Mouse (Mus musculus) cerebellum, postnatal 10 days (tissue): ENCODE measurements around the gene Ahdc1.

Experiments used
- DNase-seq, 2 experiments: peaks; one replicate each; pipeline ENCODE4 v3.0.0; 2021; ENCODE audit warnings: mixed read lengths in 2 of 2

Gene Ahdc1

GRCm38 (mm10) chr4:133018263-133018798 is 7.3 kb downstream of the Ahdc1 start:
- peak in 1 of 2 experiments; percentile 6 for DNase-seq

- no peak for DNase-seq
Measured at GRCm38 (mm10) chr4:133020721-133021120, 9.7 kb downstream of the Ahdc1 start.

DNA sequence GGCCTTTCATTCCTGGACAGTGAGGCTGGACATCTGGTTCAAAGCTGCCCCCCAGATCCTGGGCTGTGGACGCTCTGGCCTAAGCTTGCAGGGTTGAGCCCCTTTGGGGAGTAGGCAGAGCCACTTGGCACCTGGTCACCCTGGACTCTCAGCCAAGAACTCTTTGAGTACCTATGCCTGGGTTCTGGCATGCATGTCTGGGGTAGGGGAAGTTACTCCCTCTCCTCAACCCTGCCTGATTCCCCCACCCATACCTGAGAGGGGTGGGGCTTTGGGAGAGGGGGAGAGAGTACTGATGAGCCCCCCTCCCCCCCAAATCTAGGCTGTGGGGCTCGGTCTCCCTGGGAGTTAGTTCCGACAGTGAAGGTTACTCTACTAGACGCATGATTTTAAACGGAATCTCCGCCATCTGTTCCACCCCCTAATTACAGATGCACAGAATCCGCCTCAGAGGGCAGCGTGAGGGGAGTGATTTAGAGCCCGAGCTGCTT is 10.2 kb downstream of the Ahdc1 start:
- DNase-seq, result peak; percentile 77 to 82

DNA sequence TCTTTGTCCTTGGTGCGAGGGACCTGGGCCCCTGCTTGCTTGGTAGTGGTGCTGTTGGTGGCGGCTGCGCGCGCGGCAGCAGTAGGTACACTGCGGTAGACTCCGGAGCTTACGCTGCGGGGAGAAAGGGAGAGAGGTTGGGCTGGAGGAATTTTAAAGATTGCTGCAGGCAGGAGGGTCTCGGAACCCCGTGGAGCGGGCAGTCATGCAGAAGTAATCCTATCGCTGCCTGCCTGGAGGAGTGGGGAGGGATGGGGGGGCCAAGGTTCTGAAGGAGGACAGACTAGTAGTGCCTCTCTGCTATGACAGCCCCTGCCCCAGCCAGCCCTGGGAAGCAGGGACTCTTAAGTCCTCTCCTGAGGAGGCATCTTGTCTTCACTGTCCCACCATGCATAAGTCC is 11.2 kb downstream of the Ahdc1 start:
- DNase-seq, result peak; percentile 67 to 69

DNA sequence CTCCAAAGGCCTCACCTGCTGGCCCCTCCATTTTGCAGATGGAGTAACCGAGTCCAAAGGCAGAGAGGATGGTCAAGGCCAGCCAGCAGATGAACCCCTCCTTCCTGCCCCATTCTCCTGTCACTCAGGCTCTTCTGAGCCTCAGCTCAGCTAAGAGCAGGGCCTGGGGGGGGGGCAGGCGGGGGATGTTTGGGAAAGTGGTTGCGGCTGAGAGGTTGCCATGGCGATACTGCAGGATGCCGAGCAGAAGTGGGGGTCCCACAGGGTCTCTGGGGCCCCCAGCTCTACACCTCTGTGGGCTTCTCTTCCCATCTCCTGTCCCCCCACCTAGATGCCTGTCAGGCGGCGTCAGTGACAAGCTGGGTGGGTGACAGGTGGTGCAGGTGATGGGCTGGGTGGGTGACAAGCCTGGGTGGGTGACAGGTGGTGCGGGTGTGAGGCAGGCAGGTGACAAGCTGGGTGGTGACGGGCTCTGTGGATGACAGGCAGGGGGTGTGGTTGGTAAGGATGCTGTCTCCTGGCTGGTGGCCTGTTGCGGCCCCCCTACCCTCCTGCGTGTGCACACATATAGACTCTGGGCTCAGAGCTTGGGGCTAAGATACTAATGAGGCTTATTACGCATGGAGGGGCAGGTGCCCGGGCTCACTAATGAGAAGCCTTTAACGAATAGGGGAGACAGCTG is 12.0 kb downstream of the Ahdc1 start:
- peak; percentile 64 for DNase-seq

DNA sequence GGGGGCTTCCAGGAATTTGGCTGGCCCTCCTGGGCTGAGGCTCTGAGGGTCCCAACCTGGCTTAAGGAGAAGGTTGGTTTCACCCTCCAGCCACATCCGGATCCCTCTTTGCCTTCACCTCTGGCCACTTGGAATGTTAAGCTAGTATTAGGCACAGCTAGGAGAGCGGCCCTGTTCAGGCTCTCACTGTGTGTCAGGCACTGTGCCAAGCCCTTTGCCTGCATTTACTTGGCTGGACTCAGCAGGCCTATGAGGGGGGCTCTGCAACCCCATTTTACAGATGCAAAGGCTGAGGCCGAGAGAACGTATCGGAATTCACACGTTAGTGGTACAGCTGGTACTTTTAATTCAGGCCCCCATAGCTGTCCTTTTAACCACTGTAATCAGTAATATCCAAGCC is 12.6 kb downstream of the Ahdc1 start:
- DNase-seq, result peak in 1 of 2 experiments; percentile 71

DNA sequence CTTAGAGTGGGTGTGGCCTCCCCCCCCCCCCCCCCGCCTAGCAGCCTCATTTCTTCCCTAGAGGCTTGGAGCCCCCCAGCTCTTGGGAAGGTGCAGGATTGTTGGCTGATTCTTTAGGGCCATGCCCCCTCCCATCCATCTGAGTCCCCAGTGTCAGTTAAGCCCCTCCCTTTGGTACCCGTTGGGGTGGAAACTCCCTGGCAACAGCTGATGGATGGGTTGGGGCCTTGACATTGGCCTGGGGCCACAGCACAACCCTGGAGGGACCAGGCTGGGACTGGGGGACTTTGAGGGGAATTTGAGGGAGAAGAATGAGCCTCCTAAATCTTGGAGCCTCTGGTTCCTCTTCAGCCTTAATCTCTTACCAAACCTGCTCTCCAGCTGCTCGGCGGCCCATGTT is 13.3 kb downstream of the Ahdc1 start:
- peak in 1 of 2 experiments; percentile 40 for DNase-seq

- DNase-seq, result peak in 1 of 2 experiments; percentile 53
Measured at GRCm38 (mm10) chr4:133024969-133025685, 14.1 kb downstream of the Ahdc1 start.

DNA sequence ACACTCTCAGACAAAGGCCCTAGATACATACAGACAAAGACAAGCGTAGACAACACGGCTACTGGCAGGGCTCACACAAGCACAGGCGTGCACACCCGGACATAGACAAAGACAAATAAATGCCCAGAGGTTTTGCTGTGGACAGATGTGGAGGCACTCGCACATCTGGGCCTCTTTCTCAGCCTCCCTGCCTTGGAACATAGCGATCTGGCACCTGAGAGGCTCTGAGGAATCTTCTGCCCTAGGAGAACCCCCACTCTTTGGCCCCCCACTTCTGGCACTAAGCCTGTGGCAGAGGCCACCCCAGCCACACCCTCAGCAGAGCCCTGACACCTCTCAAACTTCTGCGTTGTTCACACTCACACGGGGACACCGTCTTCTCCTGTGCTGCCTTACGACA is 15.2 kb downstream of the Ahdc1 start:
- DNase-seq, result no peak

- DNase-seq, result no peak
Measured at GRCm38 (mm10) chr4:133026826-133027375, 15.8 kb downstream of the Ahdc1 start.

DNA sequence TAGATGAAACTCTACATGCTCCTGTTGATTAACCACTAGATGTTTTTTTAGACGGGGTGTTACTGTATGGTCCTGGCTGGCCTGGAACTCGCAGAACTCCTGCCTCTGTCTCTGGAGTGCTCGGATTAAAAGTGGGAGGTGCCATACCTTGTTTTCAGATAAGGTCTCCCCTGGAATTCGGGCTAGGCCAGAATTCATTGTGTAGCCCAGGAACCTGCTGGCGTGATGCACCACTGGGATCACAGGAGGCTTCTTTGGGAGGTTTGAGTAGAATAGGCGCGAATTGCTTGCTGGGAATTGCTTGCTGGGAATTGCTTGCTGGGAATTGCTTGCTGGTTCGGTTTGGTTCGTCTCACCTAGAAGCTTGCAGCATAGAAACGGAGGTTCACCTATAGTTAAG is 16.7 kb downstream of the Ahdc1 start:
- DNase-seq, result no peak

GRCm38 (mm10) chr4:133028193-133028592 is 17.1 kb downstream of the Ahdc1 start:
- no peak for DNase-seq

- DNase-seq, result no peak
Measured at GRCm38 (mm10) chr4:133028875-133029274, 17.8 kb downstream of the Ahdc1 start.

GRCm38 (mm10) chr4:133032410-133033095 is 21.5 kb downstream of the Ahdc1 start:
- DNase-seq, result no peak

DNA sequence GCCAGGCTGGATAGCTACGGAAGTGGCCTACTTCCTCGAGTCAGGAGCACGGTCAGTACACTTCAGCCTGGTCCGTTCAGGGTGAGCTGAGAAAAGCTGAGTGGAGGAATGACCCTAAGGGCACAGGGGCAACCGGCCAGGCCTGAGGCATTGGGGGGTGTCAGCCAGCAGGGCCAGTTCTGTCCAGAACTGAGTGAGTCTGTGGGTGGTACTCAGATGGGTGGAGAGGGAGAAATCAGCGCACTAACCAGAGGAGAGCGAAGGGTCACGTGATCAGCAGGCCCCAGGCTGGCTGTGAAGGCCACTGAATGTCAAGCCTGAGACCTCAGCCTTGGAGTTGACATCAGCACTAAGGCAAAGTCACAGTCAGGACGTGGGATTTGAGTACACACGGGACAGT is 23.4 kb downstream of the Ahdc1 start:
- no peak for DNase-seq

DNA sequence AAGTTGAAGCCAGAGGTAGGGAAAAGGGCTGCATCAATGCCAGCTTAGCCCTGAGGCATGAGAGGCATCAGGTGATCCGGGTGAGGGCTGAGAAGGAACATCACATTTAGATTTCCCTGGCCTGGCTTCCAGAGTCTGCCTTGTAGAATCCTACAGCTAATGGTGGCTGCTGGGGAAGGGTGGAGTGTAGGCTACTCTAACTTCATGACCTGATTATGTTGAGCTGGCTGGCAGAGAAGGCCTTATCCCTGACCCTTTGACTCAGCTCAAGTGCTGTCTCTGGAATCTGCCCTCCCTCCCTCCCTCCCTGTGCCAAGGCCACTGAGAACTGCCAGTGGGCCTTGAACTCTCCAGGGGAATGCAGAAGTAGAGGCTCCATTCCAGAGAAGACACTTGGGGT is 24.4 kb downstream of the Ahdc1 start:
- no peak for DNase-seq

- no peak for DNase-seq
Measured at GRCm38 (mm10) chr4:133035946-133036345, 24.9 kb downstream of the Ahdc1 start.

- DNase-seq, result peak in 1 of 2 experiments; percentile 48
Measured at GRCm38 (mm10) chr4:133037293-133037692, 26.2 kb downstream of the Ahdc1 start.

GRCm38 (mm10) chr4:133037798-133038197 is 26.7 kb downstream of the Ahdc1 start:
- no peak for DNase-seq

- peak in 1 of 2 experiments; percentile 59 for DNase-seq
Measured at GRCm38 (mm10) chr4:133038521-133039115, 27.6 kb downstream of the Ahdc1 start.

GRCm38 (mm10) chr4:133039116-133039819 is 28.2 kb downstream of the Ahdc1 start:
- DNase-seq, result peak; percentile 61 to 66

GRCm38 (mm10) chr4:133039832-133040231 is 28.8 kb downstream of the Ahdc1 start:
- no peak for DNase-seq
